Mouse (Mus musculus): ENCODE results near the gene Rhbdf2.

Rhbdf2 gene

GRCm38 (mm10) chr11:116556308-116556707 is 70.5 kb downstream of the Rhbdf2 start:
- in situ Hi-C loops (cut with MboI; ENCODE audit: low sequenced_read_pairs) = no loop called here

GRCm38 (mm10) chr11:116555572-116555971 is 71.2 kb downstream of the Rhbdf2 start:
- in situ Hi-C loops (cut with MboI; ENCODE audit: low sequenced_read_pairs) = no loop called here

DNA sequence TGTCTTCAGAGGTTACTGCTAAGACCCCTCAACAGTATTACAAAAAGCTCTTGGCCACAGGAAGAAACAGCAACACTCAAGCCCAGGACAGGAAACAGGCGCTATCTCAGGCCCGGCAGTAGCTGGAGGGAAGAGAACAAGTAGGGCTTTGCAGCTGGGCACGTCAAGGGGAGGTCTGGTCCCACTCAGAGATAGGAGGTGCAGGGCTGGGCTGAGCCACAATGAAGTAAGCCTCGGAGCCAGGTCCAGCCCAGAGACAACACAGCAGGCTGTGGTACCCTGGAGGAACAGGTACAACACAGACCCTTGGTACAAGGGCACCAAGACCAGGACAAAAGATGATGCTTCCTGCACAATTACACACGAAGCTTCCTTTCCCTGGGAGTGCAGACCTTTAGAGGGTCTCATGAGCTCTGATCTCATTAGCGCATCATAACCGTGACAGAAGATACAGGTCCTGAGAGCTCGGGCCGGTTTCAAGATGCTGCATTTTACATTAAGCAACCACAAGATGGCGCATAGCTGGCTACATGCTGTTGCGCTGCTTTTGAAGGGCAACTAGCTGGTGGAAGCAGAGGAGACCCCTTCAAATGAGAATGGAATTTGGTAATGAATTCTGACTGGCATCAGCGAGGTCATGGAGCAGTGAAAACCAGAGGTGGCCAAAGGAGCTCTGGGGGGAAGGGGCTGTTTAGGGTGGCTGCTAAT is 72.5 kb downstream of the Rhbdf2 start:
- in situ Hi-C loops (cut with MboI; ENCODE audit: low sequenced_read_pairs) = no loop called here

- in situ Hi-C loops (cut with MboI; ENCODE audit: low sequenced_read_pairs) = no loop called here
Measured at GRCm38 (mm10) chr11:116552194-116552593, 74.6 kb downstream of the Rhbdf2 start.

GRCm38 (mm10) chr11:116550748-116551147 is 76.1 kb downstream of the Rhbdf2 start:
- in situ Hi-C loops (cut with MboI; ENCODE audit: low sequenced_read_pairs) = no loop called here

- in situ Hi-C loops (cut with MboI; ENCODE audit: low sequenced_read_pairs) = no loop called here
Measured at GRCm38 (mm10) chr11:116549273-116550038, 77.4 kb downstream of the Rhbdf2 start.

DNA sequence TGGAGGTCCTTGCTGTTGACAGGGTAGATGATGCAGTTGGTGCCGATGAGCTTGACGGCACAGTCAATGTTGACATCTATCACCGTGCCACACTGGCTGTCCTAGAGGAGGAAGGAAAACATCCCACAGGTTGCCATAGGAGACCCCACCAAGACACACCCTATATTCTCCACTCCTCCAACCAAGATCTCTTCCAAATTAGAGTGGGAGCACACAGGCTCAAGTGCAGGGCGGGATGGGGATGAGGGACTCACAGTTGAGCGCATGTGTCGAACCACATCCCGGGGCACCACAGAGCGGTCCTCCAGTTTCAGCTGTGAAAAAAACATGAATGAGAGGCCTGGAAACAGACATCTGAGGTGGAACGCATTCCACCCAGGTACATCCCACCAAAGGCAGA is 78.0 kb downstream of the Rhbdf2 start:
- in situ Hi-C loops (cut with MboI; ENCODE audit: low sequenced_read_pairs) = no loop called here

All from CH12F3 (cell line).